Mouse (Mus musculus) layer of hippocampus, postnatal 10 days (tissue): ENCODE data around the gene Ubac2. TPM values are rescaled to one million over a fixed set of nuclear protein-coding genes. Genes with fewer than 3 reads are reported as not detected.

Source experiments
- DNase-seq, 2 experiments: peaks; one replicate each; pipeline ENCODE4 v3.0.0; 2021; ENCODE audit warnings: low spot score in 2 of 2
- total RNA-seq, 2 experiments: library from RNA; stranded (reverse); gene quantifications; 2 replicates each; pipeline ENCODE4 v1.2.3; 2021

The Ubac2 gene
- total RNA-seq, 2 experiments from 2014 or later: 39.1 to 39.3 TPM

GRCm38 (mm10) chr14:121999455-121999854 lies 121.0 kb downstream of the Ubac2 start:
- no peak for DNase-seq

GRCm38 (mm10) chr14:122000346-122001105 lies 122.1 kb downstream of the Ubac2 start:
- no peak for DNase-seq

GRCm38 (mm10) chr14:122002224-122002623 lies 123.8 kb downstream of the Ubac2 start:
- DNase-seq: no peak

- no peak for DNase-seq
These were observed 125.4 kb downstream of the Ubac2 start for GRCm38 (mm10) chr14:122003812-122004211.

GRCm38 (mm10) chr14:122008261-122008660 lies 129.8 kb downstream of the Ubac2 start:
- DNase-seq: no peak

- no peak for DNase-seq
These were observed 131.1 kb downstream of the Ubac2 start for GRCm38 (mm10) chr14:122009502-122009901.

- DNase-seq: no peak
These were observed 131.9 kb downstream of the Ubac2 start for GRCm38 (mm10) chr14:122010301-122010700.

- DNase-seq: no peak
These were observed 133.3 kb downstream of the Ubac2 start for GRCm38 (mm10) chr14:122011768-122012167.

GRCm38 (mm10) chr14:122012193-122012592 lies 133.8 kb downstream of the Ubac2 start:
- no peak for DNase-seq

- no peak for DNase-seq
These were observed 134.4 kb downstream of the Ubac2 start for GRCm38 (mm10) chr14:122012814-122013213.

GRCm38 (mm10) chr14:122013417-122013951 lies 135.1 kb downstream of the Ubac2 start:
- DNase-seq: no peak

- DNase-seq: no peak
These were observed 139.5 kb downstream of the Ubac2 start for GRCm38 (mm10) chr14:122017958-122018357.

- DNase-seq: no peak
These were observed 141.0 kb downstream of the Ubac2 start for GRCm38 (mm10) chr14:122019389-122019788.

- DNase-seq: no peak
These were observed 142.1 kb downstream of the Ubac2 start for GRCm38 (mm10) chr14:122020567-122020966.

- no peak for DNase-seq
These were observed 144.6 kb downstream of the Ubac2 start for GRCm38 (mm10) chr14:122023054-122023453.

GRCm38 (mm10) chr14:122023928-122024327 lies 145.5 kb downstream of the Ubac2 start:
- no peak for DNase-seq

- no peak for DNase-seq
These were observed 150.7 kb downstream of the Ubac2 start for GRCm38 (mm10) chr14:122028926-122029745.

GRCm38 (mm10) chr14:122029851-122030250 lies 151.4 kb downstream of the Ubac2 start:
- no peak for DNase-seq

- DNase-seq: no peak
These were observed 153.6 kb downstream of the Ubac2 start for GRCm38 (mm10) chr14:122032045-122032444.

GRCm38 (mm10) chr14:122034451-122034850 lies 156.0 kb downstream of the Ubac2 start, which contains the start of gene Timm8a2:
Timm8a2 (plus strand) TSS chr14:122034674.
- DNase-seq: no peak

- DNase-seq: no peak
These were observed 156.8 kb downstream of the Ubac2 start for GRCm38 (mm10) chr14:122035181-122035580.

GRCm38 (mm10) chr14:122035860-122036259 lies 157.4 kb downstream of the Ubac2 start:
- DNase-seq: no peak
